Comparison of ENCODE assay signal across 25 mouse cellular contexts in the genomic region with DNA sequence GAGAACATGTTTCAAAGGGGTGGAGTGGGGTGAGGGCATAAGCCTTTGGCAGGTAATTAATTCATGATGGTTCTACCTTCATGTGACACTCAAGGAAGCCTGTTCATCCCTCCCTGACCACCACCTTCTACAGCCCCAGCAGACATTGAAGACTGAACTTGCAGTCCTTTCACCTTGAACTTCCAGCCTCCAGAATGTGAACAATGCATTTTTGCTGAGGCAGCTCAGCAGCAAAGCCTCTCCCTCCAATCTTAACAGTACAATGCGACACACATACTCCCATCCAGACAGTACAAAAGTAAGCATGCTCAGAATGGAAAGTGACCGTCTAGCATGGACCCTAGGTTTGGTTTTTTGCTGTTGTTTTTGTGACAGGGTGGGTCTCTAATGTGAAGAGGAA. TPM values are rescaled to one million over a fixed set of nuclear protein-coding genes. Genes with fewer than 3 reads are reported as not detected.
DNase-seq lines count a peak whose midpoint lies in the region; ATAC-seq lines count a peak whose summit lies in the region.
"Had no signal": no experiment of that assay in that cellular context is flagged by ENCODE, and none has a peak within 500 bp of the region (broad histone marks: within the 10 kb centered on the region; RNA-seq: fewer than 3 reads in every experiment).

No protein-coding gene starts in this region.

- peak overlapping the region; percentile 33; the same call in 1 of the 2 replicates for H3K9ac ChIP-seq in heart, embryonic 13.5 days
- no peak overlapping the region for H3K9ac ChIP-seq in heart, embryonic 11.5 days (ENCODE audit: low read depth, low read length)
- H3K9ac ChIP-seq: embryonic facial prominence, embryonic 13.5 days; embryonic facial prominence, embryonic 15.5 days; forebrain, embryonic 12.5 days had no signal

- no peak overlapping the region for H3K4me2 ChIP-seq in heart, embryonic 13.5 days
- H3K4me2 ChIP-seq in heart, embryonic 11.5 days, result no peak overlapping the region; the same call in 1 of the 2 replicates
- H3K4me2 ChIP-seq: embryonic facial prominence, embryonic 13.5 days; embryonic facial prominence, embryonic 15.5 days; forebrain, embryonic 12.5 days had no signal

- H3K4me1 ChIP-seq in heart, embryonic 13.5 days, result peaks cover 56% of the 10 kb centered on the region
- H3K4me1 ChIP-seq in heart, embryonic 11.5 days (ENCODE audit: control insufficient read depth, insufficient read depth, low read length), result peaks cover 39% of the 10 kb centered on the region

- DNase-seq in ES-CJ7 (ENCODE audit: low read depth, low spot score) (peak; percentile 63), ZHBTc4 (ENCODE audit: low read depth, low spot score) (peak; percentile 71)
- DNase-seq: adrenal gland, adult 2 months; adrenal gland, postnatal 14 days; adrenal gland, postnatal 36 days; B cell, adult 2 months; cerebellum, adult 11-12 months; cerebellum, adult 2 months; cerebellum, adult 9-11 months; cerebellum, postnatal 14 days; cerebellum, postnatal 36 days; embryo, embryonic 11 days had no signal

- 0 out of 2 replicates have a peak overlapping the region, but pooled peaks have one; percentile 48 for H3K27ac ChIP-seq in heart, embryonic 13.5 days (replicated peaks)
- H3K27ac ChIP-seq in heart, embryonic 11.5 days (ENCODE audit: low read depth, low read length), result no peak overlapping the region
- H3K27ac ChIP-seq: embryonic facial prominence, embryonic 13.5 days; embryonic facial prominence, embryonic 15.5 days; forebrain, embryonic 10.5 days; forebrain, embryonic 12.5 days had no signal

- H3K4me3 ChIP-seq in heart, embryonic 13.5 days, result no peak overlapping the region
- H3K4me3 ChIP-seq in heart, embryonic 11.5 days (ENCODE audit: low read depth, low read length), result no peak overlapping the region
- H3K4me3 ChIP-seq: embryonic facial prominence, embryonic 13.5 days; embryonic facial prominence, embryonic 15.5 days; erythroblast, embryonic 14.5 days; forebrain, embryonic 10.5 days; forebrain, embryonic 12.5 days had no signal

- no peak for ATAC-seq in heart, embryonic 13.5 days (ENCODE audit: extremely low read depth, insufficient number of reproducible peaks, low FRiP score, low TSS enrichment)
- ATAC-seq in heart, embryonic 11.5 days (replicated peaks; ENCODE audit: insufficient number of reproducible peaks, low FRiP score, low TSS enrichment), result no peak
- no peak for ATAC-seq in inflammation-experienced regulatory T-cells, adult 6 months
- no peak for ATAC-seq in megakaryocyte progenitor cell, adult 5-6 weeks (replicated peaks; ENCODE audit: poor library complexity)
- ATAC-seq: CD4-positive, CD25-positive, alpha-beta regulatory T cell, adult 4 months; forebrain, embryonic 14.5 days; forebrain, embryonic 16.5 days had no signal

- H3K36me3 ChIP-seq in heart, embryonic 13.5 days, result peaks cover 38% of the 10 kb centered on the region
- H3K36me3 ChIP-seq in heart, embryonic 11.5 days (ENCODE audit: control insufficient read depth, insufficient read depth, low read length), result no peaks in the 10 kb centered on the region; the same call in 1 of the 2 replicates

- 63% methylated on average over 2 of the region's 2 CpGs for WGBS in heart, embryonic 13.5 days
- 82% methylated on average over 2 of the region's 2 CpGs for WGBS in heart, embryonic 11.5 days (ENCODE audit: insufficient replicate concordance)

- no peaks in the 10 kb centered on the region for H3K9me3 ChIP-seq in heart, embryonic 13.5 days
- H3K9me3 ChIP-seq in heart, embryonic 11.5 days (replicated peaks; ENCODE audit: control insufficient read depth, low read length), result no peaks in the 10 kb centered on the region
- H3K9me3 ChIP-seq: embryonic facial prominence, embryonic 13.5 days; embryonic facial prominence, embryonic 15.5 days; forebrain, embryonic 10.5 days; forebrain, embryonic 12.5 days had no signal

- H3K27me3 ChIP-seq in heart, embryonic 13.5 days (replicated peaks), result no peaks in the 10 kb centered on the region
- H3K27me3 ChIP-seq in heart, embryonic 11.5 days (ENCODE audit: control insufficient read depth, insufficient read depth, low read length), result no peaks in the 10 kb centered on the region
- H3K27me3 ChIP-seq: CH12.LX; embryonic facial prominence, embryonic 13.5 days; embryonic facial prominence, embryonic 15.5 days; forebrain, embryonic 12.5 days had no signal

RNA-seq across cellular contexts. Expression of gene Trmt1, which starts 4.6 kb away (rescaled TPM):
- 47.6 and 51.6 TPM in 2 replicates for polyA plus RNA-seq in heart, embryonic 13.5 days (2015; fragmentation: Nextera tagmentation; extraction: Ambion mirVana)
- 49.7 and 51.6 TPM in 2 replicates for polyA plus RNA-seq in heart, embryonic 11.5 days (2014; fragmentation: Nextera tagmentation; extraction: Ambion mirVana)
- 10 to 100 TPM; 28.0 to 61.1 (median 55.5) TPM for polyA plus RNA-seq in inflammation-experienced regulatory T-cells, adult 6 months (2017; shearing (Covaris generic))
- total RNA-seq in megakaryocyte progenitor cell, adult 5-6 weeks (2015), result 56.0 and 64.4 TPM in 2 replicates
- 82.2 and 84.4 TPM in 2 replicates for total RNA-seq in megakaryocyte progenitor cell, adult 5-6 weeks (2017)

RNA-seq across cellular contexts. Expression of gene Nacc1, which starts 6.2 kb away (rescaled TPM):
- polyA plus RNA-seq in heart, embryonic 13.5 days (2015; fragmentation: Nextera tagmentation; extraction: Ambion mirVana), result 15.1 and 15.7 TPM in 2 replicates
- polyA plus RNA-seq in heart, embryonic 11.5 days (2014; fragmentation: Nextera tagmentation; extraction: Ambion mirVana), result 19.1 and 19.6 TPM in 2 replicates
- 1 to 10 TPM; 9.2 to 9.5 (median 9.4) TPM for polyA plus RNA-seq in inflammation-experienced regulatory T-cells, adult 6 months (2017; shearing (Covaris generic))
- total RNA-seq in megakaryocyte progenitor cell, adult 5-6 weeks (2015), result 71.6 and 77.1 TPM in 2 replicates
- 50.9 and 53.5 TPM in 2 replicates for total RNA-seq in megakaryocyte progenitor cell, adult 5-6 weeks (2017)

RNA-seq across cellular contexts. Expression of gene Ier2, which starts 18.8 kb away (rescaled TPM):
- 43.0 and 44.8 TPM in 2 replicates for polyA plus RNA-seq in heart, embryonic 13.5 days (2015; fragmentation: Nextera tagmentation; extraction: Ambion mirVana)
- polyA plus RNA-seq in heart, embryonic 11.5 days (2014; fragmentation: Nextera tagmentation; extraction: Ambion mirVana), result 52.3 and 55.9 TPM in 2 replicates
- 10 to 100 TPM; 42.4 to 46.3 (median 45.8) TPM for polyA plus RNA-seq in inflammation-experienced regulatory T-cells, adult 6 months (2017; shearing (Covaris generic))
- 43.5 and 61.9 TPM in 2 replicates for total RNA-seq in megakaryocyte progenitor cell, adult 5-6 weeks (2015)
- total RNA-seq in megakaryocyte progenitor cell, adult 5-6 weeks (2017), result 34.4 and 49.8 TPM in 2 replicates

RNA-seq across cellular contexts. Expression of gene Lyl1, which starts 19.8 kb away (rescaled TPM):
- polyA plus RNA-seq in heart, embryonic 13.5 days (2015; fragmentation: Nextera tagmentation; extraction: Ambion mirVana), result 15.4 and 17.1 TPM in 2 replicates
- 19.5 and 22.9 TPM in 2 replicates for polyA plus RNA-seq in heart, embryonic 11.5 days (2014; fragmentation: Nextera tagmentation; extraction: Ambion mirVana)
- polyA plus RNA-seq in inflammation-experienced regulatory T-cells, adult 6 months (2017; shearing (Covaris generic)), result 1 to 10 TPM in 2 of 3 experiments, under 1 TPM in 1; 0.20 to 2.7 (median 1.3) TPM
- 56.3 and 72.0 TPM in 2 replicates for total RNA-seq in megakaryocyte progenitor cell, adult 5-6 weeks (2015)
- 58.0 and 65.6 TPM in 2 replicates for total RNA-seq in megakaryocyte progenitor cell, adult 5-6 weeks (2017)

RNA-seq across cellular contexts. Expression of gene G430095P16Rik, which starts 41.3 kb away (rescaled TPM):
- 7.8 and 8.9 TPM in 2 replicates for polyA plus RNA-seq in heart, embryonic 13.5 days (2015; fragmentation: Nextera tagmentation; extraction: Ambion mirVana)
- 3.4 and 5.4 TPM in 2 replicates for polyA plus RNA-seq in heart, embryonic 11.5 days (2014; fragmentation: Nextera tagmentation; extraction: Ambion mirVana)
- 10 to 100 TPM; 11.7 to 25.0 (median 21.7) TPM for polyA plus RNA-seq in inflammation-experienced regulatory T-cells, adult 6 months (2017; shearing (Covaris generic))
- 12.2 and 15.2 TPM in 2 replicates for total RNA-seq in megakaryocyte progenitor cell, adult 5-6 weeks (2015)
- 3.7 and 8.5 TPM in 2 replicates for total RNA-seq in megakaryocyte progenitor cell, adult 5-6 weeks (2017)
